Mouse (Mus musculus): ENCODE data around the gene Hand2. TPM values are rescaled to one million over a fixed set of nuclear protein-coding genes. Genes with fewer than 3 reads are reported as not detected.

Gene Hand2
- polyA plus RNA-seq, 1 experiment from 2014 or later, result not detected

DNA sequence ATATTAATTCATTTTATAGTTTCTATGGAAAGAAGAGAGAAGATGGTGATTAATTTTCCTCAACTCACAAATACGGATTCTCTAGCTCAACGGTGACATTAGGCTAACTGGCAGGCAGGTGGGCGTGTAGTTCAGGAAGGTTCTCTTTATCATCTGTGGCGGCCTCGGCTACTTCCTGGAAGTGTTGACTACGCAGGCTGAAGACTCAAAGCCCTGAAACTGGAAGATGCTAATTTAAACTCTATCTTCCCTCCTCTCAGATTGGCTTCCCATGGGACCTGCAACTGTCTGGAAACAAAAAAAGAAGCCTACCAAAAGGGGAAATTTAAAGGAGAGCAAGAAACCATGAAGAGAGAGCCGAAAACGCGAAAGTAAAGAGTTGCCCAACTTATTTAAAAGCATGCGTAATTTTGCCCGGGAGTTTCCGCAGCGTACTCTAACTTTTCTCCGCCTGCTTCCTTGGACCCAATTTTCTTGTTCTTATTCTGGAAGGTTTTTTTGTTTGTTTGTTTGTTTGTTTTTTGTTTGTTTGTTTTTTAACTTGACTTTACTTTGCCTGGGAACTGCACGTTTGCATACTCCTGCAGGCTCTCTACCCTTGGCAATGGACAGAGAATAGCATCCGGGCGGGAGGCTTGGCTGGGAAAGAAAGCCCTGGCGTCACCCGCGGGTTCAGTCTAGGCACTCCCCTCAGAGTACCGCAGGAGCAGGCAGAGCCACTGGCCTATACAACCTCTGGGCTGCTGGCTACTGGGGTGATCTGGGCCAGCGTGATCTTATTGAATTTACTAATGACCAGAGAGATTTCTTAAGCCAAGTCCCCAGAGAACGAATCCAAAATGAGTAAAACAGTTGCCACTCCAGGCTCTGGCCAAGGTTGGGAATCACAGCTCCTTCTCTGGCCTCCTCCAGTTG lies 24.4 kb downstream of the Hand2 start:
- H3K27ac ChIP-seq, result no peak overlapping the region
- 9% methylated on average over 23 of the region's 23 CpGs for WGBS (ENCODE audit: missing documents)
- no peak overlapping the region for H3K4me3 ChIP-seq (ENCODE audit: inconsistent target)
- H3K79me2 ChIP-seq (ENCODE audit: inconsistent target), result no peaks in the 10 kb centered on the region
- H3K36me3 ChIP-seq (ENCODE audit: inconsistent target), result no peaks in the 10 kb centered on the region

DNA sequence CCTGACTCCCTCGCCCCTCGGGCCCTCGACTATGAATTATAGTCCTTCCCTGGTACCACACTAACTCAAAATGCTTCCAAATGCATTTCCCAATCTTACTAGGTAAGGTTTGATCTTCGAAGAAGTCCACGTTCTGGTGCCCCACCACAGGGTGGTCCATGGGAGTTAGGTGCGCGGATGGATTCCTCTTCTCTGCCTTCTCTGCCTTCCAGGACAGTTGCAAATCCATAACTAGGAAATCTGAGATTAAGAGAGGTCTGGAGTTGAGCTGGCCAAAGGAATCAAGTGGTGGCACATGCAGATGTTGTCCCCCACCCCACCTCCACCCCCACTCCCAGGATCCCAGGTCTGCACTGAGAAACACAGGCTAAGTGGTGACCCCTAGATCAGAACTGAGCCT lies 25.6 kb downstream of the Hand2 start:
- Histone ChIP-seq H3K36me3 (ENCODE audit: inconsistent target) (no peaks in the 10 kb centered on the region), H3K4me3 (ENCODE audit: inconsistent target) (no peak overlapping the region), H3K79me2 (ENCODE audit: inconsistent target) (no peaks in the 10 kb centered on the region), H3K27ac (no peak overlapping the region)
- 36% methylated on average over 5 of the region's 7 CpGs for WGBS (ENCODE audit: missing documents)

DNA sequence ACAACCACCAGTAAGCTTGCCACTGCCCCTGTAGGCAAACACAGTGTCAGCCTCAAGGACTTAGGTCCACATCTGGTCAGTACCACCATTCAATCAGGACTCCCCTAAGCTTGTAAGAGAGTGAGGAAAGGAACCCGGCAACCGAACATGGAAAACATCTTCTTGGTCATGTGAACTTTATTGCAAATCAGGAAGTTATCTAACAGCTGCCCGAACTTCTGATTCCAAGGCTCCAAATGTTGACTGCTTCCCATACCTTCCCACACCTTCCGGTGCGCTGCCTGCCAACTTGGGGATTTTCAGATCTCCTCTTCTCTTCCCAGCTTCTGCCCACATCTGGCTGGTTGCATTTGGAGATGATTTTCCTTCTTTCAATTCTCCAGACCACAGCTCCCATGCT lies 26.4 kb downstream of the Hand2 start:
- Histone ChIP-seq H3K4me3 (ENCODE audit: inconsistent target) (no peak overlapping the region), H3K27ac (no peak overlapping the region), H3K79me2 (ENCODE audit: inconsistent target) (no peaks in the 10 kb centered on the region), H3K36me3 (ENCODE audit: inconsistent target) (no peaks in the 10 kb centered on the region)
- WGBS (ENCODE audit: missing documents), result 40% methylated on average over 5 of the region's 5 CpGs

DNA sequence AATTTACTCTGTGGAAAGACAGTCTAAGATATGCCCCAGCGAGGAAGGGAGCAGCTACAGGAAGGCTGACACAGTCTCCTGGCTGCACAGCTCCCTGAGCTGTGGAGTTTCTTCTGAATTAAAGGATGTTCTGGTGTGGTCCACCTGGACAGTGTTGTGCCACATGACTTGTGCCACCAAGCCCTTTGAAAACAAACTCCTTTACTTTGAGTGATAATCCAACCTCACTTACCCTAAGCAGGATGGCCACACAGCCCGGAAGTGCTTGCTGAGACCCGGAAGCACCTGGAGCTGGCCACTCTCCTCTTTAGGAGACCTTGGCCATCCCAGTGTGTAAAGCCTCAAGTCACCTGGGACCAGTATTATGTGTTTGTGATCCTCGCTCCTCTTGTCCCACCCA lies 27.5 kb downstream of the Hand2 start:
- Histone ChIP-seq H3K79me2 (ENCODE audit: inconsistent target) (no peaks in the 10 kb centered on the region), H3K27ac (no peak overlapping the region), H3K36me3 (ENCODE audit: inconsistent target) (no peaks in the 10 kb centered on the region), H3K4me3 (ENCODE audit: inconsistent target) (no peak overlapping the region)
- 25% methylated on average over 4 of the region's 4 CpGs for WGBS (ENCODE audit: missing documents)

DNA sequence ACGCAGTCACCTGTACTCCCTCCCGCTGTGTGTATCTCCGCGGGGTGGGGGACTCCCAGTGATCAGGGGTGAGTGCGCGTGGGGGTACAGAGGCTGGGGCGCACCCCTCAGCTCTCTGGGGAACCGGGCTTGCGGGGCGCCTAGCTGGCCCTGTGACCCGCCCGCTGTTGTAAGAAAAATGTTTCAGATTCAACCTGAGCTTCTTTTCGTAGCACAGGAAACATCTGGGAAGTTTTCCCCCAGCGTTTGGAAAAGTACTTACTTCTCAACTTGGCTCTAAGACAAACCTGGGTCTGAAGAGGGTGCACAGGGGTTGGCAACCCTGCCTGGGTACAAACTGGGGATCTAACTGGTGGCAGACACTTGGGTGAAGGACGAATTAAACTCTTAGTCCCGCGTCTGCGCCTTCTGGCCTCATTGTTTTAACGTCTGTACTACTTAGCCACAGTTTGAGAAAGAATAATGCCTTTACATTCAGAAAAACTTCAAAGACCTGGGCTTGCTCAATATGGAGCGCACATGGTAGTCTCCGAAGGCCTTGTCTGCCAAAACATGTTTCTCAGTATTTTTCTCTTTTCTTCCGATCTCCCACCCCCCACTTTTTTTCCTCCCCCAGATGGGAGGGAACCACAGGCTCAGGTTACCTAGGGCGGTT lies 28.2 kb downstream of the Hand2 start:
- H3K79me2 ChIP-seq (ENCODE audit: inconsistent target), result no peaks in the 10 kb centered on the region
- no peak overlapping the region for H3K27ac ChIP-seq
- no peak overlapping the region for H3K4me3 ChIP-seq (ENCODE audit: inconsistent target)
- H3K36me3 ChIP-seq (ENCODE audit: inconsistent target), result no peaks in the 10 kb centered on the region
- 11% methylated on average over 22 of the region's 23 CpGs for WGBS (ENCODE audit: missing documents)

DNA sequence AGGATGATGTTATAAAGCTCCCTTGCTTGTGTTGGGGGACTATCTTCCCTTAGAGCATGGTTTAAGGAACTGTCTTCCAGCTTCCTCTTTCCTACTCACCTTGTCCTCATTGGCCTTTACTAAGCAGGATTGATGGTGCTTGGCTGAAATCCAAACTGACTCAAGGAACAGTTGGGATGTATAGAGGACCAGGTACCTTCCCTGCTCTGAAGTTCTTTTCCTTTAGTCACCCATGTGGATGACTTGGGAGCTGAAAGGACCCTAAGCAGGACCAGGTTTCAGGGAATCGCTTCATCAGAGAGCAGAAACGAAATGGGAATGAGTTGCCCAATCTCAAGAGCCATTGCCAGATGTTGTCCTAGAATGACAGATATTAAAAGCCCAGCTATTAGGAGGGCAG lies 31.1 kb downstream of the Hand2 start:
- Histone ChIP-seq H3K4me3 (ENCODE audit: inconsistent target) (no peak overlapping the region), H3K79me2 (ENCODE audit: inconsistent target) (no peaks in the 10 kb centered on the region), H3K36me3 (ENCODE audit: inconsistent target) (no peaks in the 10 kb centered on the region), H3K27ac (no peak overlapping the region)
- 29% methylated on average over 2 of the region's 2 CpGs for WGBS (ENCODE audit: missing documents)

DNA sequence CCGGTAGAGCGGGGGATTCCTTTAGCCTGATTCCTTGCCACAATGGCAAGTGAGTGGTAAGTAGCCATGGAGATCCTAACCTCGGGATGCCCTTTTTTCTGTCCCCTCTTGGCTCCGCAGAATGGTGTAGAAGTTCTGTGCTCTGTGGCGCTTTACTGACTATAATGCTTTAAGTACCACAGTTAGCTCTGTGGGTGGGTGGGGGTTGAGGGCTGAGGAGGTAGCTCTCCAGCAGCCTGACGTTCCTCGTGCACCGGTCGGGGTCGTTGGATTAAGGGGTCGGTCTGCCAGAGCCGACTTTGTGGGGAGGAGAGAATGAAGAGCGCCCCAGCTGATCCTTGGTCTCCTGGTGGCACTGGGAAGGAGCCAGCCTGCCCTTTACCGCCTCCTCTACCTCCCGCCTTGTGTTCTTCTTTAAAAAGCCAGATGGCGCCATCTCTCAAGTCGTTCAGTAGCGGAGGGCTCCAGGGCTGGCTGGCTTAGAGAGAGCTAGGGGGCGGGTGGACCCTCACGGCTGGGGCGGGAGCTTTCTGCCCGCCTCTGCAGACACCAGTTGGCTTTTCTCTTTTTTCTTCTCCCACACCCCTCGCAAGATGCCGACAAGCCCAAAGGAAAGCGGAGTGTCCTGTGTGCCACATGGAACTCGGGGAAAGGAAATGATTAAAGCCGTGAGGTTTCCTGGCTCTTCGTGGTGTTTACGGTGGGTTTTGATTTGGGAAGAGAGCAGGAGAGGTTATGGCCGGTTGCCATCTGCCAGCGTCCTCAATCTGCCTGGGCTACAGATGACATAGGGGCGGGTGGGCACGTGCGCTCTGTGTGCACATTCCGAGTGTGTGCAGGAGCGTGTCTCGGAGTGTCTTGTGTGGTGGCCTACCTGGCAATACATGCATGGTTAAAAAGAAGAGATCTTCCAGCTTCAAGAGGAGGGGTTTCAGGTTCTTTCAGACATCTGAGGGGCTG lies 32.8 kb downstream of the Hand2 start:
- Histone ChIP-seq H3K79me2 (ENCODE audit: inconsistent target) (no peaks in the 10 kb centered on the region), H3K36me3 (ENCODE audit: inconsistent target) (no peaks in the 10 kb centered on the region), H3K4me3 (ENCODE audit: inconsistent target) (no peak overlapping the region), H3K27ac (no peak overlapping the region)
- WGBS (ENCODE audit: missing documents), result 7% methylated on average over 37 of the region's 37 CpGs

DNA sequence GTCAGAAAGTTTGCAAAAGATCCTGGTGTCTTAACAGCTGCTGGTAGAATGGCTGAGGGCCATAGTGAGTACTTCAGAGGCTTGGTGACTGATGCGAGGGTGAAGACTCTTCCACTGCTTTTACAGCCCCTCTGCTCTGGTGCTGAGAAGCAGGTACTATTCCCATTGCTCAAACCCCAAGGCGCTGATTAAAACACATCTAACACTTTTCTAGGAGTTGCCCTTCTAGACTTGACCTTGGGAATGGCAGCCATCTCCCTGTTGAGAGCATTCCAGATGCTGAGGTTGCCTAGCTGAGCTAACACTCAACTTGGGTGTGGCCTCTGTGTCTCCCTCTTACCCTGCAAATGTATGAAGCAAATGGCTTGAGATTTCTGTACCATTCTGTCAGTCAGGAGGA lies 34.1 kb downstream of the Hand2 start:
- H3K36me3 ChIP-seq (ENCODE audit: inconsistent target), result no peaks in the 10 kb centered on the region
- WGBS (ENCODE audit: missing documents), result 72% methylated on average over 2 of the region's 2 CpGs
- H3K27ac ChIP-seq, result no peak overlapping the region
- no peaks in the 10 kb centered on the region for H3K79me2 ChIP-seq (ENCODE audit: inconsistent target)
- H3K4me3 ChIP-seq (ENCODE audit: inconsistent target), result no peak overlapping the region

DNA sequence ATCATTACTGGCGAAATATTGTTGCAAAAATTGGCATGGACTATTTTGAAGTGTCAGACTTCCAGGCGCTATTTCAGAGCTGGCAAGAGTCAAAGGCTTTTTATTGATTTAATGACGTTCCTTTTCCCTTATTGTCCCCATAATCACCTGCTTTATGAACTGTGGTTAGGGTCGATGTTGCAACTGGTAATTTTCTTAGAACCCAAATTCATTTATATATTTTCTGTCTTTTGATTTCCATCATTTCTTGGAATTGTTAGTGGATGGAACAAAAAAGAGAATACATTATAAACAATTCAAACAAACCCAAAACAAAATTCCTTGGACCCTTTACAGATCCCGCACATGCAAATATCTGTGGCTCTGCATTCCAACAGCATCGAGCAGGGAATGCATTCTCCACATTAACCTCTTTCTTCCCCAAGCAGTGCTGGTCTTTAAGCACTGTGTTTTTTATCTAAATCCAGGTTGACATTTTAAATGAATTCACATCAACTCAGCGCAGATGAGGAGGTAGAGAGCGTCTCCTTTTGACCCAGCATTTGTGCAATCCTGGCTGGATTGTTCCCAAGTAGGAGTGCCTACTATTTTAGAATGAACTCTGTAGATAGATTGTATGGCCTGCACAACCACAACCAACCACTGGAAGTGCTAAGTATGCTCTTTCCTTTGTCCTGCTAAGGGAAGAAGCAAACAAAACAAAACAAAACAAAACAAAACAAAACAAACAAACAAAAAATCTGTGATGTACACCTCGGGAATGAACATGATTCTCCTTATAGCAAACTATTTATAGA lies 35.9 kb downstream of the Hand2 start:
- Histone ChIP-seq H3K27ac (no peak overlapping the region), H3K4me3 (ENCODE audit: inconsistent target) (no peak overlapping the region), H3K36me3 (ENCODE audit: inconsistent target) (no peaks in the 10 kb centered on the region), H3K79me2 (ENCODE audit: inconsistent target) (no peaks in the 10 kb centered on the region)
- WGBS (ENCODE audit: missing documents), result 74% methylated on average over 9 of the region's 9 CpGs

DNA sequence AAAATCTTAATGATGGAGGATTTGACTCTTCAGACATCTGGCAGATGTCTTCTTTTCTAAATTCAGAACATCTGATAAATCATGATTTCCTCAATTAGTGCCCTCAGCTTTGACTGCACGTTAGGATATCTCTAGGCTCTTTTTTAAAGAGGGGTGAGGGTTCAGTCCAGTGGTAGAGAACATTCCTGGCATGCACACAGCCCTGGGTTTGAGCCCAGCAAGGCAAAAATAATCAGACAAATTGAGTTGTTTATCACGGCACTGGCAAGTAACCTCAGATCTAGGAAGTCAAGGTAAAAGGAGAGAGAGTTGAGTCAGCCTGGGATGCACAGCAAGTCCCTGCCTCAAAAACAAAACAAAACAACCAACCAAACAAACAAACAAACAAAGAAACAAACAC lies 39.7 kb downstream of the Hand2 start:
- no peaks in the 10 kb centered on the region for H3K36me3 ChIP-seq (ENCODE audit: inconsistent target)

DNA sequence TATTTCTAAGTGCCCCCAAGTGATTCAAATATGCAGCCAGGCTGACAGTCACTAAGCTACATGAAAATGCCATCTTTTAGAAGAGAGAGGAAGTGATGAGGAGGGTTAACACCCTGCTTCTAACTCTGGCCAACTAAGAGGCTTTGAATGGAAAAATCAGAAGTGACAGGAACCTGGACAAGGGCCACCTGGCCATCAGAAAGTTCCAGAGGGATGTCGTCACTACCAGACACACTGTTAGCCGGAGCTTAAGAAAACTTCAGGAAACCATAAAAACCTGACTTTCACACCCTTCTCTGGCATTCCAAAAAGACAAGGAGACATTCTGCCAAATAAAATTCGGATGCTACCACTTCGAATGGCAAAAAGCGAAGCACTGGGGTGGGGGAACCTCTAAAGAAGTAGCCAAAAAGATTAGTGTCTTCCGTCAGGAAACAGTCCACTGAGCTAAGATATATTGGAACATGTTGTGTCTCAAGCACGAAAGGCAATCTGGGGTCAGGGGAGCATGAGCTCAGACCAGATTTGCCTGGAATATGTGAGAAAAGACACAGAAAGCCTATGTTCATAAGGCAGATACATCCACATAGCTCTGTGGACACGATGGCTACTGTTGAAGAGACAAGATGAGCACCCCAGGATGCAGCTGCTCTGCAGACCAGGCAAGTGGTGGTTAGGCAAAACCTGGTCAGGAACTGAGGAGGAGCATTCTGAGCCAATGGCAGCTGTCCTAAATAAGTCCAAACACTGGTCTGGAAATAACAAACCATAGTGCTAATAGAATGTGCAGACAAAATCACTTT lies 40.4 kb downstream of the Hand2 start:
- H3K27ac ChIP-seq, result no peak overlapping the region
- H3K4me3 ChIP-seq (ENCODE audit: inconsistent target), result no peak overlapping the region
- 66% methylated on average over 8 of the region's 8 CpGs for WGBS (ENCODE audit: missing documents)
- H3K36me3 ChIP-seq (ENCODE audit: inconsistent target), result no peaks in the 10 kb centered on the region
- H3K79me2 ChIP-seq (ENCODE audit: inconsistent target), result no peaks in the 10 kb centered on the region

More for the DNA sequence above, 39.7 kb downstream of the Hand2 start:
- Histone ChIP-seq H3K27ac (no peak overlapping the region), H3K4me3 (ENCODE audit: inconsistent target) (no peak overlapping the region), H3K79me2 (ENCODE audit: inconsistent target) (no peaks in the 10 kb centered on the region)
- 45% methylated on average over 2 of the region's 2 CpGs for WGBS (ENCODE audit: missing documents)

DNA sequence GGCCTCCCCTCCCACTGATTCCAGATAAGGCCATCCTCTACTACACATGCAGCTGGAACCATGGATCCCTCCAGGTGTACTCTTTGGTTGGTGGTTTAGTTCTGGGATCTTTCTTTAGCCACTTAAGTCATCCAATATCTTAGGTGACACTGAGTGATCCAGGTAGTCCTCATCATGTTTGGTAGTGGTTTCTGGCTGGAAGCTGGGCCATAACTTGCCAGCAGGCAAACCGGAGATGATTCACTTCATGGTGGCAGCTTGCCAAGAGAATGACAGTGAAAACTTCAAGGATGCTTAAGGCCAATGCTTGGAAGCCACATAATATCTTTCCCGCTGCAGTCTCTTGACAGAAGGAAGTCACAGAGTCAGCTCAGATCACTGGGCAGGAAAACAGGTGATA lies 42.1 kb downstream of the Hand2 start:
- Histone ChIP-seq H3K36me3 (ENCODE audit: inconsistent target) (no peaks in the 10 kb centered on the region), H3K4me3 (ENCODE audit: inconsistent target) (no peak overlapping the region), H3K79me2 (ENCODE audit: inconsistent target) (no peaks in the 10 kb centered on the region), H3K27ac (no peak overlapping the region)
- 71% methylated on average over 2 of the region's 2 CpGs for WGBS (ENCODE audit: missing documents)

DNA sequence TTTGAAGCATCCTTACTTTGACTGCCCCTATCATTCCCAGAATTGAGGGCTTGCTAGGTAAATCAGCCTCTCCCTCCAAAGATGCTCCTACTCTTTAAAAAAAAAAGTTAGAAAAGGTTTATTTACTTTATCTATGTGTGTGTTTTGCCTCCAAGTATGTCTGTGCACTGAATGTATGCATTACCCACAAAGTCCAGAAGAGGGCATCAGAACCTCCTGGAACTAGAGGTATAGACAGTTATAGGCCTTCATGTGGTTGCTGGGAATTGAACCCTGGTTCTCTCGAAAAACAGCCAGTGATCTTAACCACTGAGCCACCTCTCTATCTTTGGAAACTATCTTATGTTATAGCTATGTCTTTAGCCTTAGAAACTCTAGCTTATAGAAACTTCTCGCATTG lies 53.3 kb downstream of the Hand2 start:
- H3K4me3 ChIP-seq (ENCODE audit: inconsistent target), result no peak overlapping the region
- H3K79me2 ChIP-seq (ENCODE audit: inconsistent target), result no peaks in the 10 kb centered on the region
- H3K27ac ChIP-seq, result no peak overlapping the region
- WGBS (ENCODE audit: missing documents), result 95% methylated on average over 2 of the region's 2 CpGs
- no peaks in the 10 kb centered on the region for H3K36me3 ChIP-seq (ENCODE audit: inconsistent target)

Data from macrophage (primary cell).